In genomic region chr17:94012386-94012785, GRCm38 (mm10) we compare ENCODE assay signal across 20 mouse cellular contexts.
DNase-seq lines count a peak whose midpoint lies in the region; ATAC-seq and TF ChIP-seq lines count a peak whose summit lies in the region.
"Had no signal": no experiment of that assay in that cellular context is flagged by ENCODE, and none has a peak within 500 bp of the region (broad histone marks: within the 10 kb centered on the region; RNA-seq: fewer than 3 reads in every experiment).

No protein-coding gene starts in this region.

- H3K4me3 ChIP-seq in myocyte, result no peak overlapping the region
- H3K4me3 ChIP-seq: embryonic facial prominence, embryonic 13.5 days; embryonic facial prominence, embryonic 15.5 days; forebrain, embryonic 13.5 days; forebrain, embryonic 15.5 days had no signal

- H3K36me3 ChIP-seq in myocyte (ENCODE audit: control insufficient read depth, insufficient read depth), result no peaks in the 10 kb centered on the region
- H3K36me3 ChIP-seq: embryonic facial prominence, embryonic 13.5 days; embryonic facial prominence, embryonic 15.5 days; forebrain, embryonic 15.5 days had no signal

- H3K27me3 ChIP-seq in myocyte (ENCODE audit: control insufficient read depth, insufficient read depth, insufficient read length), result no peaks in the 10 kb centered on the region
- H3K27me3 ChIP-seq: embryonic facial prominence, embryonic 13.5 days; embryonic facial prominence, embryonic 15.5 days; forebrain, embryonic 13.5 days; forebrain, embryonic 15.5 days had no signal

- DNase-seq in 416B (ENCODE audit: low read depth) (peak; percentile 35), MN1 (ENCODE audit: low spot score) (peak; percentile 6)
- DNase-seq in kidney, postnatal 4 days, result no peak
- DNase-seq in spleen, adult 18-20 months, result no peak
- DNase-seq: adrenal gland, adult 8-10 months; adrenal gland, postnatal 14 days; adrenal gland, postnatal 36 days; cerebellum, adult 18-20 months; cerebellum, adult 8-10 months; cerebellum, adult 9-11 months; cerebellum, postnatal 14 days; cerebellum, postnatal 36 days; embryo, embryonic 11 days; forebrain, postnatal 0 days had no signal

- ATAC-seq in erythroblast, adult 5-6 weeks (replicated peaks; ENCODE audit: low FRiP score, poor library complexity, severe bottlenecking), result no peak
- ATAC-seq: forebrain, embryonic 13.5 days; forebrain, embryonic 15.5 days; forebrain, postnatal 0 days had no signal

- H3K4me2 ChIP-seq in myocyte (ENCODE audit: low read depth), result no peak overlapping the region
- H3K4me2 ChIP-seq: embryonic facial prominence, embryonic 13.5 days; embryonic facial prominence, embryonic 15.5 days; forebrain, embryonic 13.5 days; forebrain, embryonic 15.5 days had no signal

- TF ChIP-seq POLR2A in myocyte (IDR thresholded peaks at IDR 0.05; ENCODE audit: insufficient read length, low read depth), result no peak

- no peaks in the 10 kb centered on the region for H3K79me2 ChIP-seq in myocyte (ENCODE audit: control insufficient read depth, insufficient read depth)

- H3ac ChIP-seq in myocyte (ENCODE audit: control insufficient read depth, insufficient read length), result no peak overlapping the region

TF ChIP-seq in myocyte, 11 proteins besides CTCF, POLR2A, EP300 and RAD21:
- TF ChIP-seq E2F4 (IDR thresholded peaks at IDR 0.05; ENCODE audit: insufficient read depth) (no peak), CEBPB (IDR thresholded peaks at IDR 0.05; ENCODE audit: insufficient read depth, poor library complexity, severe bottlenecking) (peak; percentile 99), USF1 (IDR thresholded peaks at IDR 0.05; ENCODE audit: low read depth) (no peak)

Comparison
In these comparisons a context has a peak if more than half of its experiments do, and no peak if none do; other contexts are left out.
1. DNase-seq: peak in 416B (single experiment) and MN1 (single experiment); none in kidney, postnatal 4 days (0 of 2) and spleen, adult 18-20 months (0 of 2).